Mouse (Mus musculus) macrophage (primary cell): Measurements from ENCODE around the gene Ddit4. TPM values are rescaled to one million over a fixed set of nuclear protein-coding genes. Genes with fewer than 3 reads are reported as not detected.
A peak's percentile ranks its signal among the peaks of the same experiment; 100 is the strongest.

Experiments
- H3K27ac ChIP-seq: fragments of 350-480 bp; formaldehyde crosslinking; 2 replicates; pipeline ENCODE4 v1.9.0; 2021
- H3K36me3 ChIP-seq: fragments of 350-480 bp; formaldehyde crosslinking; 2 replicates; pipeline ENCODE4 v1.9.0; 2021; ENCODE audit errors: inconsistent target
- H3K4me3 ChIP-seq: fragments of 350-480 bp; formaldehyde crosslinking; 2 replicates; pipeline ENCODE4 v1.9.0; 2021; ENCODE audit errors: inconsistent target
- H3K79me2 ChIP-seq: fragments of 350-480 bp; formaldehyde crosslinking; 2 replicates; pipeline ENCODE4 v1.9.0; 2021; ENCODE audit errors: inconsistent target
- WGBS: methylation state at CpG from one replicate; pipeline ENCODE4 v1.1.7; 2026; ENCODE audit warnings: inconsistent platforms; ENCODE audit not compliant: missing documents; 5-methylcytosine and 5-hydroxymethylcytosine counted together
- polyA plus RNA-seq: library from polyadenylated mRNA; stranded (reverse); fragments of 250-400 nt; gene quantifications from 3 replicates; pipeline ENCODE4 v1.2.4, GENCODE M21; 2018; ENCODE audit warnings: inconsistent platforms

Ddit4 gene
- polyA plus RNA-seq, 1 experiment from 2014 or later, result 2.2 TPM

DNA sequence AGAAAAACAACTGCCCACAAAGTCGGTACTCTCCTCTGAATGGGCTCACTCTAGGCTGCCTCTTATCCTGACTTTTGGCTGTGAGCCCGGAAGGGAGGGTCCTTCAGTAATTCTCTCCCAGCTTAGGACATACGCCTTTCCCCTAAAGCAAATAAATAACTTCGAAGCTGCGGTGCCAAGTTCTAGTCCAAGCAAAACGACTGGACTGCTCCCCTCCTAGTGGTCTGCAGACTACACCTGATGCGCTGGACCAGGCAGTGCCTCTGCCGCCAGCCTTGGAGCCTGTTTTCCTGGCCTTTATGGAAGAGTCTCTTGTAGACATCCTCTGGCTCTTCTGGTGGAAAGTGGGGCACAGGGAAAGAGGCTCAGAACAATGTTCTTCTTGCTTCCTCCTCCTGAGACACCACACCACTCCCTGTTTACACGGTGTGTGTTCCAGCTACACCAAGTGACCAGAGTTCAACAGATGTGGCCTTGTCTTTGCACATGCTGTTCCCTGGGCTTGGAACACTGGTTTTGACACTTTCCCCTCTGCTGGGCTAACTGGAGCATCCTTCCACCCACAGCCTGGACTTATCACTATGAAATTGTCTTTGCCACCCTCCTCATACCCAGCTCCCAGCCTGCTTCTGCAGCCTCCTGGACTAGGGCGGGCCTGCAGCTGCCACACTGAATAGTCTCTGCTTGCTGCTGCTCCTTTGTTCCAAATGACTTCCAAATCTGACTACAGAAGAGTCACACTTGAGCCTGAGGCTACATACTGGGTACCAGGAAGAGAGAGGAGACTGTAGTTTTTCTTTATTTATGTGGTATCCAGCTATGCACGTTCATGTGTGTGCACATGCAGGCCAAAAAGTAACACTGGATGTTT lies 27.5 kb upstream of the Ddit4 start:
- Histone ChIP-seq H3K79me2 (no peaks in the 10 kb centered on the region), H3K27ac (no peak overlapping the region), H3K4me3 (no peak overlapping the region), H3K36me3 (no peaks in the 10 kb centered on the region)
- 71% methylated on average over 11 of the region's 11 CpGs for WGBS

DNA sequence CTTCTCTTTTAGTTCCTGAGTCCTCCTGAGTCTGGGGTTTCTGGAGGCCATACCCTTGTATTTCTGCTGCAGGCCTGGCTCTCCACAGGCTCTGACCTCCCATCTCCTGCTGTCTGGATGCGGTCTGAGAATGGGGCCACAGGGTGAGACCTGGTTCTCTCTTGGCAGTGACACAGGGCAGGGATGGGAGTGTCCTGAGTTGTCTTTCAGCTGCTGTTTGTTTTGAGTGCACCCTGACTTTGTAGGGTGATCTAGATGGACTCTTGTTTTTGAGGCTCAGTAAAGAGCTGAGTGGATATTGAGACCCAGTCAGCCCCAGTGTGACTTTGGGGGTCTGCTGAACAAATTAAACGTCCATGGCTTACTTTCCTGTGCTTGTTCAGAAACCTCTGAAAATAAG lies 26.8 kb upstream of the Ddit4 start:
- WGBS, result 78% methylated on average over 2 of the region's 2 CpGs

DNA sequence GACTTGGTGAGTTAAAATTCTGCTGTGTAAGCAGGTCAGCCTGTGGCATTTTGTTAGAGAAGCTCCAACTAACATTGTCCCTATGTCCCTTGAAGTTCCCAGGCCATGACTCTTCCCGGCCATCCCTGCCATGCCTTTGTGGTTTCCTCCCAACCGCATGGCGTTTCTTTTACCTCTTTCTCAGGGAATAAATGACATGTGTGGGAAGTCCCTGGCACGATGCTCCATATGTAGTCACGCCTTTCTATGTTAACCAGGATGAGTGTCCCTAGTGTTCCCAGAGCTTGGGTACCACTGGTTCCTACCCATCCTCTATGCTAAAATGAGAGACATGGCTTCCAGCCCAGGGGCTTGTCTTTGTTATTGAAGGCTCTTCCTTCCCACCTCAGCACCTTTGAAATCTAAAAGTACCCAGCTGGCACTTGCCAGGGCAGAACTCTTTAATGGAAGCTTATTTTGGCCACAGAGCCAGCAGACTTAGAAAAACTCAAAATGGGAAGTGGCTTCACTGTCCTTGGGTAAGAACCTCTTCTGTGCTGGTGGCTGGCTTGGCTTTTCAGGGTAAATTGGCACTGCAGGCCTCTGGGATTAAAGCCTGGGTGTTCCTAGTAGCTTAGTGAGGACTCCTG lies 26.2 kb upstream of the Ddit4 start:
- Histone ChIP-seq H3K27ac (peak overlapping the region; percentile 21), H3K4me3 (no peak overlapping the region), H3K79me2 (no peaks in the 10 kb centered on the region), H3K36me3 (no peaks in the 10 kb centered on the region)
- WGBS, result 86% methylated on average over 5 of the region's 5 CpGs

More for the DNA sequence above, 26.8 kb upstream of the Ddit4 start:
- no peak overlapping the region for H3K4me3 ChIP-seq
- no peaks in the 10 kb centered on the region for H3K79me2 ChIP-seq
- H3K27ac ChIP-seq, result peak overlapping the region; percentile 21
- H3K36me3 ChIP-seq, result no peaks in the 10 kb centered on the region

DNA sequence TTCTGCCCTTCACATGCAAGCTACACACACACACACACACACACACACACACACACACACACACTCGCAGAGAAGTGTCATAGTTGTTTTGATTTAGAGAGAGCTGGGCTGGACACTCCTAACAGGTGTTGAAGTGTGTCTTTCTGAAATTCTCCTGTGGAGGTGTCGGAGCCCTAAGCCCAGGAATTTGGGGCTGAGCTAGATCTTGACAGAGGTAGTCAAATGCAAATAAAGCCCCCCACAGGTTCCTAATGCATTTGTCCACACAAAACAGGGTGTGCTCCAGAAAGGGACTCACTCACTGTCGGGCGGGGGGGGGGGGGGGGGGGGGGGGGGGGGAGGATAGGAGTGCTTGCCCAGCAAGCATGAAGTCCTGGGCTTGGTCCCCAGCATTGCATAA lies 25.5 kb upstream of the Ddit4 start:
- Histone ChIP-seq H3K36me3 (no peaks in the 10 kb centered on the region), H3K79me2 (no peaks in the 10 kb centered on the region), H3K27ac (no peak overlapping the region), H3K4me3 (no peak overlapping the region)
- 89% methylated on average over 1 of the region's 4 CpGs for WGBS

DNA sequence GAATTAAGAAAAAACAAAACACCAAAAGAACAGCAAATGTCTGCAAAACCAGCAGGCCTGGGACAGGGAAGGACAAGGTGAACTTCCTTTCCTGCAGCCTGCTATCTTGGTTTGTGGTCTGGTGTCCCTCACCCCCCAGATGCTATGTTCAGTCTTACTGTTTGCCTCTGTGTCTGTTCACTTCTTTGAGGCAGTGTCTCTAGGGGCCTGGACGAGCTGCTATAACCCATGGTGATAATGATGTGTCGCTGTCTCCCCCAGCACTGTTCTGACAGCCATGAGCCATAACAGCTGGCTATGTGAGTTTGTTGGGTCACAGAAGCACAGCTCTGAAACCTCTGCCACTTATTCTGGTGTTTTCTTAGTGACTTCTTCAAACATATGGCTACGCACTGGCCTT lies 23.2 kb upstream of the Ddit4 start:
- WGBS, result 68% methylated on average over 3 of the region's 3 CpGs
- H3K27ac ChIP-seq, result no peak overlapping the region
- H3K79me2 ChIP-seq, result no peaks in the 10 kb centered on the region
- no peak overlapping the region for H3K4me3 ChIP-seq
- no peaks in the 10 kb centered on the region for H3K36me3 ChIP-seq

DNA sequence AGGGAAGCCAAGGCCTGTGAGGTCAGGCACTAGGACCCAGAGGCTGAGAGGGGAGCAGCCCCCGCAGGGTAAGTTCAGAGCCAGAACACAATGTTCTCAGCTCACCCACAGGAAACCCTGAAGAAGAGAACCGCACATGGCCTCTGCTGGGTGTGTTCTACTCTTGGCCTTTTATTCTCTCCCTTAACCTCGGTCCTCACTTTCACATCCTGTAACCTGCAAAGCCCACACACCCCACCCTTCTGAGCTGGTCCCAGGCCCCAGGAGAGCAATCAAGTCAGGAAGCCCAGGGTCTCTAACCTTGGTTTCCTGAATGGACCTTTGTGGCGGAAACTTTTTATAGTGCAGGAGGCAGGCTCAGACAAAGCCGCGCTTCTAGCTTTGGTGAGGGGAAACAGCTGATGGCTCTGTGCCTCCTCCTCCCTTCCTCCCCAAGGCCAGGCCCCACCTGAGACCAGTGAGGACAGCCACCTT lies 22.6 kb upstream of the Ddit4 start:
- Histone ChIP-seq H3K27ac (no peak overlapping the region), H3K36me3 (no peaks in the 10 kb centered on the region), H3K4me3 (no peak overlapping the region)

DNA sequence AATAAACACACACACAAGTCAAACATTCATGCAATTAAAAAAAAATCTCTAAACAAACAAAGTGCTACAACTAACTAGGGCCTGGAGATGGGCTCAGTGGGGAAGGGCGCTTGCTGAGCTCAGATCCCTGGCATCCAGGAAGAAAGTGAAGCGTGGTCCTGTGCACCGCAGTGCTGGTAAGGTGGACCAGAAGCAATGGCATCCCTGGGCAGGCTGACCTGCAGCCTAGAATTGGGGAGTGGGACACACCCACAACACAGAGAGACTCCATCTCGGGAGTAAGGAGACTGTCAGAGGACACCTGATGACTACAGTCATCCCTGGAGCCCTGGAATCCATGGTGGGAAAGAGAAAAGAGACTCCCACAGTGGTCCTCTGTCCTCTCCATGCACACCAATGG lies 21.8 kb upstream of the Ddit4 start:
- Histone ChIP-seq H3K36me3 (no peaks in the 10 kb centered on the region), H3K27ac (no peak overlapping the region), H3K4me3 (no peak overlapping the region), H3K79me2 (no peaks in the 10 kb centered on the region)
- WGBS, result 98% methylated on average over 4 of the region's 4 CpGs

More for the DNA sequence above, 22.6 kb upstream of the Ddit4 start:
- 34% methylated on average over 6 of the region's 6 CpGs for WGBS
- no peaks in the 10 kb centered on the region for H3K79me2 ChIP-seq

DNA sequence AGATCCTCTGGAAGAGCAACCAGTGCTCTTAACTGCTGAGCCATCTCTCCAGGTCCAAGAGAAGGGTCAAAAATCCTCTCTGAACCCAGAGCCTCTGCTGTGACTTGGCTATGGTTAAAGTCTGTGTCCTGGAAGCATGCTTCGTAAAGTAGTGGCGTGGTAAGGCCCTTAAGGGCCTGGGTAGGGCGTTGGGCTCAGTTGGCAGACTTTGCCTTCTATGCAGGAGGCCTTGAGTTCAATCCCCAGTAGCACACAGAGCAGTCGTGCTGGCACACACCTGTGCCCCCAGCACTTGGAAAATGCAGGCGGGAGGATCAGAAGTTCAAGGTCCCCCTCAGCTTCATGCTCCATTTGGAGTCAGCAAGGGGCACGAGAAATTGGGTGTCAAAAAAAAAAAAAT lies 21.4 kb upstream of the Ddit4 start:
- Histone ChIP-seq H3K27ac (no peak overlapping the region), H3K36me3 (no peaks in the 10 kb centered on the region), H3K79me2 (no peaks in the 10 kb centered on the region), H3K4me3 (no peak overlapping the region)
- 95% methylated on average over 6 of the region's 6 CpGs for WGBS

DNA sequence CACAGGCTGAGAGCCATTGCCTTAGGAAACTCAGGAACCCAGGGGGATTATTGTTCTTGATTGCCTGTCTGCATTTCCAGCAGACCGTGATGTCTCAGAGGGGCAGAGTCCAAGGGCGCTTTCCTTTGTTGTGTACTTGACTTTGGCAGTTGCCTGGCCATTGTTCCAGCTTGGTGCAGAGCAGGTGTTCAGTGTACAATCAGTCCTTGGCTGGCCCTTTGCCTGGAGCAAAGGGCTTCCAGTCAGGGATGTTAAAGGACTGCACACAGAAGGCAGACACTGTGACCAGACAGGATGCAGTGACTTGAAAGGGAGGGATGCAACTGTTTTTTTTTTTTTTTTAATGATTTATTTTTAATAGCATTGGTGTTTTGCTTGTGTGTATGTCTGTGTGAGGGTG lies 20.9 kb upstream of the Ddit4 start:
- H3K79me2 ChIP-seq, result no peaks in the 10 kb centered on the region
- no peaks in the 10 kb centered on the region for H3K36me3 ChIP-seq
- no peak overlapping the region for H3K27ac ChIP-seq
- H3K4me3 ChIP-seq, result no peak overlapping the region
- 96% methylated on average over 2 of the region's 2 CpGs for WGBS

DNA sequence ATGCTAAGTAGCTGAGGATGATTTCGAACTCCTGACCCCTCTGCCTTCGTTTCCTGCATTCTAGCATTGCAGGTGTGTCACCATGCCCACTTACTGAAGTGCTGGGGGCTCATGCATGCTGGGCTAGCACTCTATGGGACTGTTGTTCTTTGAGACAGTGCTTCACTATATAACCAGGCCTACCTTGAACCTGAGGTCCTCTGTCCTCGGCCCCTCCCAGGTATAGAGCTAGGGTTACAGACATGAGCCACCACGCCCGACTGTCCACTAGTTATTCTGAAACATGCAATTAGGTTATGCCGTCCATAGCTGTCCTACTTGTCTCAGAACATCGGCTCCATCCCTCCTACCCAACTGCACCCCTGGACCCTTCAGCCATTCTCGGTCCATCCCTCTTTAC lies 20.2 kb upstream of the Ddit4 start:
- Histone ChIP-seq H3K79me2 (no peaks in the 10 kb centered on the region), H3K36me3 (no peaks in the 10 kb centered on the region), H3K27ac (no peak overlapping the region), H3K4me3 (no peak overlapping the region)
- over 99% methylated on average over 8 of the region's 8 CpGs for WGBS

DNA sequence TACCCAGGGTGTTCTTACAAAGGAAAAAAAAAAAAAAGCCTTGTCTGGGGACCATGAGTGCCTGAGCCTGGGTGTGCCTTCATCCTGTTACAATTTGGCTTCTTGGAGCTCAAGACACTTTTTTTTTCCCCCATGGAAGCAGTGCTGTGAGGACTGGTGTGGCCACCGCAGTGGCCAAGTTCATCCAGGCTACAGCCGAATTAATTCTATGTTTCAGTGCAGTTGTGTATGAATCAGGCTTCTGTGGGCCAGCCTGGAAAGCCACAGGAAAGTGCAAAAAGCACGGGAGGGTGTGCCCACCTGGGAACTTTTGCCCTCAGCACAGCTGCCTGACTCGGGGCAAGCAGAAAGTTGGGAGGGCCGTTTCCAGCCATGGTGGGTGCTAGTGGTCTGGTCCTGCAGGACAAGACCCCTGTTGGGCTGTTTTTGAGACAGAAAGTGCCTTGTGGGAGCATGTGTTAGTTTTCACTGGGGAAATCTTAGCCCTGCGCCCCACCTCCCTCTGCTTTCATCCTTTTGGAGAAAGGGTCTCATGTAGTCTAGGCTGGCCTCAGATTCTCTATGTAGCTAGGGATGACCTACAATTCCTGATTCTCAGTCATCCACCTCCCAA lies 18.9 kb upstream of the Ddit4 start:
- H3K4me3 ChIP-seq, result peak overlapping the region; percentile 40
- 32% methylated on average over 6 of the region's 6 CpGs for WGBS
- H3K27ac ChIP-seq, result no peak overlapping the region
- no peaks in the 10 kb centered on the region for H3K36me3 ChIP-seq
- no peaks in the 10 kb centered on the region for H3K79me2 ChIP-seq

DNA sequence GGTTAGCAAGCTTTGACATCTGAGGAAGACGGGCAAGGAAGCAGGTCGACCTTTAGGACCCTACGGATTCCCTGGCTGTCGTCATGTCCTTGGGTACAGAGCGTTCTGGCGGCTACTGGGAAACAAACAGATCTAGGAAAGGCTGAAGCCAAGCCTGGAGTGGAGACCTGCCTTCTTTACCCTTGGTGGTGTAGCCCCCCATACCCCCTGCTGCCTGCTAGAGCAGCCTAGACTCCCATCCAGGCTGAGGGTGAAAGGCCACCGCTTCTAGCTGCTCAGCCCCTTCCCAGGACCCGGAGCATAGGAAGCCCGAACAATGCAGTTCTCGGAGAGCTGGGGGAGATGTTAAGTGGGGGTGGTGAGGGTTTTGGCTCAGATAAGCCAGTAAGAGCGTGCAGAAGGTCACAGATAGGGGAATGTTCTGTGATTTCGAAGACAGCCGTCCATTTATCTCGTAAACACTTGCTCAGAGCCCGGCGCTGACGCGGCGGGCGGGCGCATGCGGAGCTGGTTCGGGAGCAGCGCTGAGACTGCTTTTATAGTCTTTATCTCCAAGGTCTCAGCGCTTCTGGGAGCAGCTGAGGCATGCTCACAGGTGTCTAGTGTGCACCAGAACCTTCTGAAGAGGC lies 18.3 kb upstream of the Ddit4 start:
- Histone ChIP-seq H3K79me2 (no peaks in the 10 kb centered on the region), H3K4me3 (peak overlapping the region; percentile 40), H3K36me3 (no peaks in the 10 kb centered on the region), H3K27ac (no peak overlapping the region)
- 3% methylated on average over 25 of the region's 25 CpGs for WGBS

DNA sequence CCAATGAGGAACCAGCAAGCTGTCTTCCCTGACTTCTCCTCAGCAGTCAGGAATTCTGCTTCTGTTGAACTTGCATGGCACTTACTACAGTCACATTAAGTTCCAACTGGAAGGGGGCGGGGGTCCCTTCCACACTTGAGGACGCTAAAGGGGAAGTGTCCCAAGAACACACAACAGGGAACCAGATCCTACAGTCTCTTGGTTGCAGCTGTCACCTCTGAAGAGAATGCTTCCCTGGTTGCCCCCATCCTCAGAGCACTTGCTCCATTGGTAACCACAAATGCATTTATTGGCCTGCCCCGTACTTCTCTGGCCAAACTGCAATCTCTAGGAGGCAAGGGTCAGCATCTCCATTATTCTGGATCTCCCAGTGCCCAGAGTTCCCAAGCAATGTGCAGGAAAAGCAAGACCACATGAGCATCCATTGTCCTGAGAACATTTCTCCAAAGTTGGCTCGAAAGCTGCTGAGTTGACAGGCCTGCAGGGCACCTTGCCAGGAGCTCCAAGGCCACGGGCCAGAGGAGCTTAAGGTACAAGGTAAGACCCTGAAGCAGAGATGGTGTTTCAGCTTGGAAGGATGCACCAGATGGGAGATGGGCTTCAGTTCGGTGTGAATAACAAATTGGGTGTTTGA lies 15.8 kb upstream of the Ddit4 start:
- Histone ChIP-seq H3K79me2 (no peaks in the 10 kb centered on the region), H3K27ac (no peak overlapping the region), H3K36me3 (no peaks in the 10 kb centered on the region), H3K4me3 (no peak overlapping the region)
- 59% methylated on average over 6 of the region's 6 CpGs for WGBS

DNA sequence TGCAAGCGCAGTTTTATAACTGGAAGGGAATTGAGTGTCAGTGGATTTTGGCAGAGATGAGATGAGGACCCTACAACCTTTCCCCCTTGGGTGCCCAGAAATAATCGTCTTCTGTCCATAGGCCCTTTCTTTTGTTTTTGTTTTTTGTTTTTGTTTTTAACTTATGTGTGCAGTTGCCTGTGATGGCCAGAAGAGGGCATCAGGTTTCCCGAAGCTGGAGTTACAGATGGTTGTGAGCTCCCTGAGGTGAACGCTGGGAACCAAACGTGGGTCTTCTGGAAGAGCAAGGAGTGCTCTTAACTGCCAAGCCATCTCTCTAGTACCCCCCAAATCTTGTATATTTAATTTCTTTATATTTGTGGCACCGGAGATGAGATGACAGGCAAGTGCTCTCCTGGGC lies 15.1 kb upstream of the Ddit4 start:
- Histone ChIP-seq H3K4me3 (no peak overlapping the region), H3K36me3 (no peaks in the 10 kb centered on the region)
- 90% methylated on average over 6 of the region's 6 CpGs for whole genome bisulfite sequencing

More for the DNA sequence above, 15.1 kb upstream of the Ddit4 start:
- no peak overlapping the region for H3K27ac ChIP-seq
- no peaks in the 10 kb centered on the region for H3K79me2 ChIP-seq
